20 mouse cellular contexts compared by ENCODE assay signal in the genomic region with DNA sequence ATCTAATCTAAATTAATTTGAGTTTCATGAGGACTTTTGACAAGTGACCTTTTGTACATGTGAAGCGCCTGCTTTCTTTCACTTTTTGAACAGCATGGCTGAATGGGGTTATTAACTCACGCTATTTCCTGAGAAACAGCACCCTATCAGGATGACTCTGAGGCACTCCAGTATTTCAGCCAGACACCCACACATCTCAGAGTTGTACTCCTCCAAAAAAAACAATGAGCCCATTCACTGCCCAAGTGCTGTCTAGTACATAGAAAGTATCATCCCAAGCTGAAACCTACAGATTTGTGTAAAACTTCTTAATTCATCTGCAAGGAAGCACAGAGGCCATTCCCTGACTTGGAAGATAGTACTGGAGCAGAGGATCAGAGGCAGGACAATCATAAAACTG.
"Had no signal": no experiment of that assay in that cellular context is flagged by ENCODE, and none has a peak within 500 bp of the region (broad histone marks: within the 10 kb centered on the region; RNA-seq: fewer than 3 reads in every experiment).

No protein-coding gene starts in this region.

- H3K4me1 ChIP-seq: limb, embryonic 10.5 days; limb, embryonic 13.5 days; midbrain, embryonic 12.5 days; neural tube, embryonic 13.5 days; stomach, embryonic 15.5 days had no signal

- H3K27me3 ChIP-seq: limb, embryonic 13.5 days; liver, embryonic 13.5 days; midbrain, embryonic 12.5 days; neural tube, embryonic 13.5 days; stomach, embryonic 15.5 days had no signal

- ATAC-seq: lung, postnatal 0 days; midbrain, embryonic 16.5 days had no signal

- H3K4me2 ChIP-seq: limb, embryonic 13.5 days; liver, embryonic 13.5 days; lung, embryonic 14.5 days; midbrain, embryonic 12.5 days; neural tube, embryonic 13.5 days; stomach, embryonic 15.5 days had no signal

- DNase-seq: kidney, adult 9 months; kidney, postnatal 14 days; kidney, postnatal 4 days; liver; liver, embryonic 13.5 days; lung, embryonic 14.5 days; retina, postnatal 1 day; right cerebral cortex, postnatal 25 days; spleen, adult 18-20 months; thymus, adult 18-20 months; thymus, postnatal 36 days had no signal

- H3K9me3 ChIP-seq: limb, embryonic 10.5 days; limb, embryonic 13.5 days; liver, embryonic 13.5 days; midbrain, embryonic 12.5 days; neural tube, embryonic 13.5 days; stomach, embryonic 15.5 days had no signal

- H3K36me3 ChIP-seq: limb, embryonic 10.5 days; limb, embryonic 13.5 days; liver, embryonic 13.5 days; midbrain, embryonic 12.5 days; neural tube, embryonic 13.5 days; stomach, embryonic 15.5 days had no signal

- H3K9ac ChIP-seq: limb, embryonic 13.5 days; liver, embryonic 13.5 days; lung, embryonic 14.5 days; midbrain, embryonic 12.5 days; neural tube, embryonic 13.5 days; stomach, embryonic 15.5 days had no signal

- H3K27ac ChIP-seq: limb, embryonic 10.5 days; limb, embryonic 13.5 days; liver, embryonic 13.5 days; macrophage; midbrain, embryonic 12.5 days; neural tube, embryonic 13.5 days; stomach, embryonic 15.5 days had no signal

- H3K4me3 ChIP-seq: limb, embryonic 10.5 days; limb, embryonic 13.5 days; liver, embryonic 13.5 days; midbrain, embryonic 12.5 days; myocyte; neural tube, embryonic 13.5 days; stomach, embryonic 15.5 days had no signal
